Mouse (Mus musculus) ES-Bruce4 (cell line): ENCODE results near the gene D430042O09Rik.

Source experiments
- CTCF ChIP-seq: IDR thresholded peaks from one replicate; pipeline ENCODE4 v1.8.1; 2011; ENCODE audit warnings: low read depth, low read length
- EP300 ChIP-seq: IDR thresholded peaks from 2 replicates; pipeline ENCODE4 v1.6.1; 2011; ENCODE audit warnings: low read depth, low read length; ENCODE audit not compliant: insufficient read depth
- POLR2A ChIP-seq: IDR thresholded peaks from one replicate; pipeline ENCODE4 v1.8.1; 2011; ENCODE audit warnings: low read length; ENCODE audit not compliant: insufficient read depth

DNA sequence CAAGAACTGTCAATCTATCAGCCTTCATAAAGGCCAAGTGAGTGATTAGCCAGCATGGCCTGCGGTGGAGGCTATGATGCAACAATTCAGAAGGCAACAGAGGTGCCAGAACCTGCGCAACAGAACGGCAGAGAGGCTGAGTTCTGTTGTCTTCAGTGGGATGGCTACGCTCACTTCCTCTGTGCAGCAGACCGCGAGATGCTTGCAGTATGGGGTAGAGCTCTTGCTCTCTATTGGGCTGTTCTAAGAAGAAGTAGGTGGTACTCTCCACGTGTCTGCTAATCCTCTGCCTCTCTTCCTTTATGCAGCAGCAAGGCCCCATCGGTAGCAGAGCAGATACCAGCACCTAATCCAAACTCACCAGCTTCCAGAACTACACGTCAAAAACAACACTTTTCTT, 27.8 kb upstream of the D430042O09Rik start:
- TF ChIP-seq CTCF: no peak
- TF ChIP-seq POLR2A: no peak
- no peak for TF ChIP-seq EP300
